Comparison of ENCODE assay signal across 8 mouse cellular contexts in genomic region chr11:8534893-8535292, GRCm38 (mm10).
DNase-seq lines count a peak whose midpoint lies in the region; ATAC-seq and TF ChIP-seq lines count a peak whose summit lies in the region.

No protein-coding gene starts in this region.

- H3K36me3 ChIP-seq in CH12.LX (replicated peaks in 1 of 2; ENCODE audit: control insufficient read depth in 1 of 2, insufficient read depth in 1 of 2, low read length in 1 of 2): no peaks in the 10 kb centered on the region
- H3K36me3 ChIP-seq in lung, postnatal 0 days (ENCODE audit: insufficient read depth, low read length): no peaks in the 10 kb centered on the region; the same call in 1 of the 2 replicates

- dilution Hi-C loops in CH12.LX (cut with MboI; ENCODE audit: extremely low pct_ligation_motif_present, extremely low pct_unique_long_range_greater_than_20kb, low sequenced_read_pairs): no loop called here

- TF ChIP-seq RAD21 in CH12.LX (IDR thresholded peaks at IDR 0.05; ENCODE audit: low read depth, low read length): peak; percentile 66

- H3K4me2 ChIP-seq in CH12.LX (ENCODE audit: insufficient read depth, low read depth, poor library complexity, severe bottlenecking): no peak overlapping the region
- no peak overlapping the region for H3K4me2 ChIP-seq in lung, postnatal 0 days (replicated peaks; ENCODE audit: low read depth, low read length)

- H3K79me2 ChIP-seq in CH12.LX (replicated peaks; ENCODE audit: control insufficient read depth, extremely low read depth, insufficient read depth, poor library complexity, severe bottlenecking): no peaks in the 10 kb centered on the region

- TF ChIP-seq CTCF in CH12.LX (conservative IDR thresholded peaks at IDR 0.05 in 1 of 2, IDR thresholded peaks at IDR 0.05 in 1 of 2; ENCODE audit: low read depth in 2 of 2, low read length in 2 of 2): peak; percentile 45 to 77
- TF ChIP-seq CTCF in layer of hippocampus, adult 2 months (conservative IDR thresholded peaks at IDR 0.05): peak; percentile 79
- TF ChIP-seq CTCF in lung, postnatal 0 days (IDR thresholded peaks at IDR 0.05): peak; percentile 92

- no peak overlapping the region for H3K4me3 ChIP-seq in CH12.LX (replicated peaks in 1 of 3; ENCODE audit: low read depth in 2 of 3, low read length in 2 of 3, poor library complexity in 1 of 3)
- H3K4me3 ChIP-seq in layer of hippocampus, adult 2 months: no peak overlapping the region
- no peak overlapping the region for H3K4me3 ChIP-seq in lung, postnatal 0 days (ENCODE audit: low read depth, low read length)

- in situ Hi-C loops in CH12.LX (cut with MboI; ENCODE audit: low pct_ligation_motif_present, low pct_unique_long_range_greater_than_20kb, low sequenced_read_pairs): loop anchor here (5.0 to 10.0 kb wide), 2 partner anchors 332 to 600 kb away; no protein-coding TSS in a partner anchor

- H3K9me3 ChIP-seq in CH12.LX (replicated peaks; ENCODE audit: low read length): no peaks in the 10 kb centered on the region
- H3K9me3 ChIP-seq in lung, postnatal 0 days (ENCODE audit: low read length): no peaks in the 10 kb centered on the region

- peaks cover 78% of the 10 kb centered on the region for H3K27me3 ChIP-seq in CH12.LX (replicated peaks)
- H3K27me3 ChIP-seq in lung, postnatal 0 days (replicated peaks; ENCODE audit: insufficient read depth, low read length): no peaks in the 10 kb centered on the region

- no peak overlapping the region for H3K27ac ChIP-seq in CH12.LX (ENCODE audit: insufficient read depth, low read depth)
- no peak overlapping the region for H3K27ac ChIP-seq in layer of hippocampus, adult 2 months
- H3K27ac ChIP-seq in lung, postnatal 0 days (ENCODE audit: low read length): no peak overlapping the region

- no peak overlapping the region for H3K9ac ChIP-seq in CH12.LX (ENCODE audit: insufficient read depth, low read depth)
- H3K9ac ChIP-seq in lung, postnatal 0 days (replicated peaks; ENCODE audit: low read depth): no peak overlapping the region

- 19% methylated on average over 4 of the region's 4 CpGs for WGBS in lung, postnatal 0 days

- DNase-seq in CH12.LX (ENCODE audit: extremely low read depth): peak; percentile 52
- peak; percentile 72 for DNase-seq in adrenal gland, adult 2 months
- DNase-seq in embryo, embryonic 11.5 days (ENCODE audit: low read depth, low spot score): peak; percentile 49
- peak; percentile 78 for DNase-seq in heart, postnatal 4 days
- peak; percentile 68 to 82 for DNase-seq in layer of hippocampus, adult 2 months (ENCODE audit: low spot score in 2 of 2)
- DNase-seq in lung, postnatal 0 days (ENCODE audit: low spot score): peak; percentile 72
- DNase-seq in retina, postnatal 7 days (ENCODE audit: low read depth, low spot score): peak; percentile 45
- DNase-seq in urinary bladder, postnatal 14 days (ENCODE audit: low spot score): peak; percentile 68

- TF ChIP-seq POLR2A in CH12.LX (IDR thresholded peaks at IDR 0.05; ENCODE audit: low read depth, low read length): no peak

- no peak for TF ChIP-seq EP300 in CH12.LX (IDR thresholded peaks at IDR 0.05; ENCODE audit: low read length)
- no peak for TF ChIP-seq EP300 in lung, postnatal 0 days (IDR thresholded peaks at IDR 0.05)

- ATAC-seq in lung, postnatal 0 days: peak; percentile 37; the same call in 1 of the 2 replicates

- no peaks in the 10 kb centered on the region for H3K4me1 ChIP-seq in CH12.LX (ENCODE audit: control insufficient read depth in 1 of 2, insufficient read depth in 2 of 2)
- H3K4me1 ChIP-seq in lung, postnatal 0 days (ENCODE audit: insufficient read depth, low read depth, low read length): no peaks in the 10 kb centered on the region

TF ChIP-seq in CH12.LX, 34 proteins besides CTCF, POLR2A, EP300 and RAD21:
- TF ChIP-seq MYC (IDR thresholded peaks at IDR 0.05; ENCODE audit: low read depth, low read length) (no peak), GABPA (IDR thresholded peaks at IDR 0.05; ENCODE audit: insufficient replicate concordance, low read depth, low read length) (no peak), MXI1 (IDR thresholded peaks at IDR 0.05; ENCODE audit: low read depth, low read length) (no peak), SMC3 (IDR thresholded peaks at IDR 0.05; ENCODE audit: low read depth, low read length) (peak; percentile 76), ETS1 (conservative IDR thresholded peaks at IDR 0.05; ENCODE audit: low read depth, low read length) (no peak), KAT2A (IDR thresholded peaks at IDR 0.05; ENCODE audit: insufficient replicate concordance, low read length) (no peak), ZC3H11A (IDR thresholded peaks at IDR 0.05; ENCODE audit: low read depth, low read length) (peak; percentile 33), NELFE (IDR thresholded peaks at IDR 0.05; ENCODE audit: low read depth, low read length) (no peak), E2F4 (IDR thresholded peaks at IDR 0.05; ENCODE audit: insufficient replicate concordance, low read depth, low read length) (no peak)
